8 mouse cellular contexts compared by ENCODE assay signal in genomic region chr10:34206783-34207502, GRCm38 (mm10). TPM values are rescaled to one million over a fixed set of nuclear protein-coding genes. Genes with fewer than 3 reads are reported as not detected.
A peak's percentile ranks its signal among the peaks of the same experiment; 100 is the strongest.
DNase-seq lines count a peak whose midpoint lies in the region; ATAC-seq and TF ChIP-seq lines count a peak whose summit lies in the region.

No protein-coding gene starts in this region.

- no peaks in the 10 kb centered on the region for H3K9me3 ChIP-seq in embryonic facial prominence, embryonic 12.5 days
- H3K9me3 ChIP-seq in midbrain, postnatal 0 days (ENCODE audit: low read length): no peaks in the 10 kb centered on the region

- peak overlapping the region; percentile 97 for H3K27ac ChIP-seq in embryonic facial prominence, embryonic 12.5 days
- H3K27ac ChIP-seq in liver, adult 2 months (replicated peaks; ENCODE audit: insufficient read depth, low read depth, low read length): peak overlapping the region; percentile 78
- peak overlapping the region; percentile 69 for H3K27ac ChIP-seq in midbrain, postnatal 0 days (ENCODE audit: low read depth, low read length)

- no peaks in the 10 kb centered on the region; the same call in 1 of the 2 replicates for H3K79me2 ChIP-seq in liver, adult 2 months (ENCODE audit: control insufficient read depth, insufficient read depth, low read length)

- peak overlapping the region; percentile 90 for H3K9ac ChIP-seq in embryonic facial prominence, embryonic 12.5 days
- peak overlapping the region; percentile 80 for H3K9ac ChIP-seq in liver, adult 2 months (ENCODE audit: low read depth, low read length)
- H3K9ac ChIP-seq in midbrain, postnatal 0 days (replicated peaks; ENCODE audit: low read length, poor library complexity, severe bottlenecking): peak overlapping the region; percentile 81

- no peaks in the 10 kb centered on the region for H3K27me3 ChIP-seq in embryonic facial prominence, embryonic 12.5 days
- no peaks in the 10 kb centered on the region for H3K27me3 ChIP-seq in liver, adult 2 months (ENCODE audit: control insufficient read depth, insufficient read depth, low read length)
- H3K27me3 ChIP-seq in midbrain, postnatal 0 days (ENCODE audit: insufficient read depth, low read length): no peaks in the 10 kb centered on the region

- 0 out of 2 replicates have a peak, but pooled peaks have one; percentile 21 for TF ChIP-seq POLR2A in liver, adult 2 months (IDR thresholded peaks at IDR 0.05; ENCODE audit: extremely low read depth, insufficient read depth, low read length)

- peak; percentile 43 to 55 for DNase-seq in urinary bladder, adult 18-20 months (ENCODE audit: low spot score in 2 of 2)
- DNase-seq in urinary bladder, postnatal 10 days (ENCODE audit: low spot score): no peak
- DNase-seq in heart, adult 9 months (ENCODE audit: low spot score in 2 of 2): peak; percentile 74 to 77
- DNase-seq in kidney, adult 8-10 months: peak; percentile 8 to 23
- no peak for DNase-seq in liver, adult 2 months (ENCODE audit: extremely low read depth, low read depth, low spot score)
- DNase-seq in midbrain, postnatal 0 days (ENCODE audit: low spot score): peak; percentile 69
- peak; percentile 39 to 67 for DNase-seq in spleen, postnatal 4 days (ENCODE audit: low spot score in 2 of 2)

- H3K4me3 ChIP-seq in embryonic facial prominence, embryonic 12.5 days: peak overlapping the region; percentile 68
- peak overlapping the region; percentile 83 for H3K4me3 ChIP-seq in liver, adult 2 months (ENCODE audit: insufficient read depth, low read depth, low read length)
- H3K4me3 ChIP-seq in midbrain, postnatal 0 days (ENCODE audit: low read depth, low read length): peak overlapping the region; percentile 94

- 0 out of 2 replicates have a peak, but pooled peaks have one; percentile 4 for TF ChIP-seq CTCF in liver, adult 2 months (IDR thresholded peaks at IDR 0.05; ENCODE audit: low read depth, low read length)
- TF ChIP-seq CTCF in midbrain, postnatal 0 days (IDR thresholded peaks at IDR 0.05): peak; percentile 64

- ATAC-seq in embryonic facial prominence, embryonic 12.5 days (ENCODE audit: insufficient number of reproducible peaks, insufficient read depth, low FRiP score, low TSS enrichment): peak; percentile 95
- peak; percentile 89 for ATAC-seq in midbrain, postnatal 0 days (ENCODE audit: low FRiP score)

- peaks cover 20% of the 10 kb centered on the region for H3K4me1 ChIP-seq in embryonic facial prominence, embryonic 12.5 days
- peaks cover 2% of the 10 kb centered on the region; the same call in 1 of the 2 replicates for H3K4me1 ChIP-seq in liver, adult 2 months (ENCODE audit: control insufficient read depth, insufficient read depth, low read length)
- H3K4me1 ChIP-seq in midbrain, postnatal 0 days (ENCODE audit: insufficient read depth, low read length): no peaks in the 10 kb centered on the region

- peak overlapping the region; percentile 57 for H3K4me2 ChIP-seq in embryonic facial prominence, embryonic 12.5 days (replicated peaks)
- peak overlapping the region; percentile 81 for H3K4me2 ChIP-seq in midbrain, postnatal 0 days (ENCODE audit: low read depth, low read length, poor library complexity, severe bottlenecking)

- H3K36me3 ChIP-seq in embryonic facial prominence, embryonic 12.5 days: no peaks in the 10 kb centered on the region
- no peaks in the 10 kb centered on the region for H3K36me3 ChIP-seq in liver, adult 2 months (ENCODE audit: control insufficient read depth, insufficient read depth, low read length)
- H3K36me3 ChIP-seq in midbrain, postnatal 0 days (ENCODE audit: insufficient read depth, low read length): no peaks in the 10 kb centered on the region

- under 1% methylated on average over 54 of the region's 65 CpGs for WGBS in embryonic facial prominence, embryonic 12.5 days
- WGBS in liver, adult 2 months: under 1% methylated on average over 51 of the region's 65 CpGs
- under 1% methylated on average over 54 of the region's 65 CpGs for WGBS in midbrain, postnatal 0 days

RNA-seq across cellular contexts. Expression of gene Dse, which starts 0.6 kb away (rescaled TPM):
- 47.5 and 49.3 TPM in 2 replicates for polyA plus RNA-seq in embryonic facial prominence, embryonic 12.5 days (2016; fragmentation: Nextera tagmentation; extraction: Ambion mirVana)
- total RNA-seq in liver, adult 2 months (2014; rRNA removed): 12.5 and 15.2 TPM in 2 replicates
- 1.9 and 4.4 TPM in 2 replicates for polyA plus RNA-seq in liver, adult 2 months (2012; rRNA removed)
- 19.7 and 37.4 TPM in 2 replicates for total RNA-seq in midbrain, postnatal 0 days (2014; rRNA removed)
- polyA plus RNA-seq in midbrain, postnatal 0 days (2015; fragmentation: Nextera tagmentation; extraction: Ambion mirVana): 5.9 and 7.0 TPM in 2 replicates

Comparison
In these comparisons a context has a peak if more than half of its experiments do, and no peak if none do; other contexts are left out.
1. DNase-seq: peak in urinary bladder, adult 18-20 months (2 of 2), heart, adult 9 months (2 of 2), kidney, adult 8-10 months (2 of 2), midbrain, postnatal 0 days (single experiment) and spleen, postnatal 4 days (2 of 2); none in urinary bladder, postnatal 10 days (single experiment) and liver, adult 2 months (single experiment).
2. Peak in every context shown above with its lines, with median percentiles within 50 percentile points of each other: H3K27ac ChIP-seq, H3K4me3 ChIP-seq and H3K9ac ChIP-seq.